In genomic region chr11:35507781-35508390, GRCm38 (mm10) we compare ENCODE assay signal across 19 mouse cellular contexts.
DNase-seq lines count a peak whose midpoint lies in the region; ATAC-seq and TF ChIP-seq lines count a peak whose summit lies in the region.
"Had no signal": no experiment of that assay in that cellular context is flagged by ENCODE, and none has a peak within 500 bp of the region (broad histone marks: within the 10 kb centered on the region; RNA-seq: fewer than 3 reads in every experiment).

No protein-coding gene starts in this region.

- no peak overlapping the region for H3K27ac ChIP-seq in forebrain, embryonic 14.5 days (ENCODE audit: low read depth, low read length)
- H3K27ac ChIP-seq in forebrain, embryonic 11.5 days (ENCODE audit: low read depth, low read length) = no peak overlapping the region
- H3K27ac ChIP-seq in midbrain, embryonic 10.5 days (replicated peaks) = peak overlapping the region; percentile 90
- H3K27ac ChIP-seq in midbrain, postnatal 0 days (ENCODE audit: low read depth, low read length) = no peak overlapping the region
- peak overlapping the region; percentile 52; the same call in 1 of the 2 replicates for H3K27ac ChIP-seq in limb, embryonic 13.5 days
- no peak overlapping the region for H3K27ac ChIP-seq in thymus, adult 2 months (ENCODE audit: control insufficient read depth, insufficient read depth, low read length)
- H3K27ac ChIP-seq: forebrain, embryonic 15.5 days; gastrocnemius, adult 2 months; heart, adult 2 months; kidney, postnatal 0 days; left cerebral cortex, adult 2 months; liver, embryonic 12.5 days had no signal

- TF ChIP-seq CTCF in midbrain, postnatal 0 days (IDR thresholded peaks at IDR 0.05) = no peak
- no peak for TF ChIP-seq CTCF in thymus, adult 2 months (IDR thresholded peaks at IDR 0.05; ENCODE audit: borderline replicate concordance, control insufficient read depth, extremely low read depth, insufficient read depth, low read length, poor library complexity)

- peak; percentile 29; the same call in 1 of the 2 replicates for ATAC-seq in forebrain, embryonic 14.5 days
- ATAC-seq in forebrain, embryonic 11.5 days (replicated peaks; ENCODE audit: low FRiP score) = no peak
- ATAC-seq in midbrain, postnatal 0 days (ENCODE audit: low FRiP score) = no peak
- peak; percentile 29; the same call in 1 of the 2 replicates for ATAC-seq in limb, embryonic 13.5 days (ENCODE audit: low FRiP score, low read depth)
- ATAC-seq: forebrain, embryonic 15.5 days; intestine, postnatal 0 days; liver, embryonic 12.5 days; Patski had no signal

- H3K36me3 ChIP-seq in forebrain, embryonic 14.5 days (ENCODE audit: control insufficient read depth, insufficient read depth, low read length) = no peaks in the 10 kb centered on the region
- no peaks in the 10 kb centered on the region for H3K36me3 ChIP-seq in forebrain, embryonic 11.5 days (ENCODE audit: control insufficient read depth, insufficient read depth, low read length)
- no peaks in the 10 kb centered on the region for H3K36me3 ChIP-seq in midbrain, embryonic 10.5 days
- no peaks in the 10 kb centered on the region for H3K36me3 ChIP-seq in midbrain, postnatal 0 days (ENCODE audit: insufficient read depth, low read length)
- no peaks in the 10 kb centered on the region for H3K36me3 ChIP-seq in limb, embryonic 13.5 days
- H3K36me3 ChIP-seq in thymus, adult 2 months (ENCODE audit: control insufficient read depth, insufficient read depth, low read length) = no peaks in the 10 kb centered on the region
- H3K36me3 ChIP-seq: forebrain, embryonic 15.5 days; liver, embryonic 12.5 days had no signal

- no peak for DNase-seq in forebrain, embryonic 14.5 days (ENCODE audit: low spot score)
- DNase-seq in forebrain, embryonic 11.5 days (ENCODE audit: low spot score) = no peak
- peak; percentile 48 for DNase-seq in midbrain, embryonic 10.5 days (ENCODE audit: low spot score)
- DNase-seq in midbrain, postnatal 0 days (ENCODE audit: low spot score) = no peak
- peak; percentile 50 for DNase-seq in embryo, embryonic 11 days
- no peak for DNase-seq in thymus, adult 2 months
- DNase-seq in testis, postnatal 14 days (ENCODE audit: low spot score) = no peak
- DNase-seq: adrenal gland, postnatal 36 days; cerebellum, postnatal 25 days; gastrocnemius, adult 2 months; heart, adult 2 months; thymus, postnatal 4 days had no signal

- no peak for TF ChIP-seq POLR2A in thymus, adult 2 months (IDR thresholded peaks at IDR 0.05; ENCODE audit: control insufficient read depth, extremely low read depth, insufficient read depth, low read length, poor library complexity)

- H3K27me3 ChIP-seq in forebrain, embryonic 14.5 days (replicated peaks; ENCODE audit: control insufficient read depth, insufficient read depth, low read length) = 0 out of 2 replicates have a peak, but pooled peaks cover 2% of the 10 kb centered on the region
- no peaks in the 10 kb centered on the region; the same call in 1 of the 2 replicates for H3K27me3 ChIP-seq in forebrain, embryonic 11.5 days (ENCODE audit: control insufficient read depth, insufficient read depth, low read length)
- peaks cover 35% of the 10 kb centered on the region; the same call in 1 of the 2 replicates for H3K27me3 ChIP-seq in midbrain, embryonic 10.5 days (ENCODE audit: low read depth, poor library complexity, severe bottlenecking)
- peaks cover 15% of the 10 kb centered on the region; the same call in 1 of the 2 replicates for H3K27me3 ChIP-seq in midbrain, postnatal 0 days (ENCODE audit: insufficient read depth, low read length)
- no peaks in the 10 kb centered on the region for H3K27me3 ChIP-seq in limb, embryonic 13.5 days
- H3K27me3 ChIP-seq in thymus, adult 2 months (ENCODE audit: control insufficient read depth, insufficient read depth, low read length) = no peaks in the 10 kb centered on the region

- no peak overlapping the region for H3K4me2 ChIP-seq in forebrain, embryonic 14.5 days (ENCODE audit: low read length)
- no peak overlapping the region for H3K4me2 ChIP-seq in forebrain, embryonic 11.5 days (ENCODE audit: low read depth, low read length, severe bottlenecking)
- no peak overlapping the region for H3K4me2 ChIP-seq in midbrain, postnatal 0 days (ENCODE audit: low read depth, low read length, poor library complexity, severe bottlenecking)
- 0 out of 2 replicates have a peak overlapping the region, but pooled peaks have one; percentile 7 for H3K4me2 ChIP-seq in limb, embryonic 13.5 days (replicated peaks)
- H3K4me2 ChIP-seq: forebrain, embryonic 15.5 days; liver, embryonic 12.5 days had no signal

- no peak overlapping the region for H3K4me3 ChIP-seq in forebrain, embryonic 14.5 days (ENCODE audit: low read depth, low read length)
- H3K4me3 ChIP-seq in forebrain, embryonic 11.5 days (ENCODE audit: low read depth, low read length) = no peak overlapping the region
- peak overlapping the region; percentile 44 for H3K4me3 ChIP-seq in midbrain, embryonic 10.5 days
- H3K4me3 ChIP-seq in midbrain, postnatal 0 days (ENCODE audit: low read depth, low read length) = no peak overlapping the region
- no peak overlapping the region for H3K4me3 ChIP-seq in limb, embryonic 13.5 days
- H3K4me3 ChIP-seq in thymus, adult 2 months (ENCODE audit: control insufficient read depth, insufficient read depth, low read length) = no peak overlapping the region
- H3K4me3 ChIP-seq: forebrain, embryonic 15.5 days; gastrocnemius, adult 2 months; heart, adult 2 months; left cerebral cortex, adult 2 months; liver, embryonic 12.5 days had no signal

- H3K9me3 ChIP-seq in forebrain, embryonic 14.5 days (replicated peaks; ENCODE audit: control insufficient read depth, low read length) = no peaks in the 10 kb centered on the region
- no peaks in the 10 kb centered on the region for H3K9me3 ChIP-seq in forebrain, embryonic 11.5 days (ENCODE audit: control insufficient read depth, low read length)
- no peaks in the 10 kb centered on the region for H3K9me3 ChIP-seq in midbrain, embryonic 10.5 days (replicated peaks)
- no peaks in the 10 kb centered on the region for H3K9me3 ChIP-seq in midbrain, postnatal 0 days (ENCODE audit: low read length)
- H3K9me3 ChIP-seq in limb, embryonic 13.5 days = no peaks in the 10 kb centered on the region
- H3K9me3 ChIP-seq: forebrain, embryonic 15.5 days; liver, embryonic 12.5 days had no signal

- peaks cover 16% of the 10 kb centered on the region for H3K4me1 ChIP-seq in forebrain, embryonic 14.5 days (ENCODE audit: control insufficient read depth, insufficient read depth, low read length)
- peaks cover 16% of the 10 kb centered on the region; the same call in 1 of the 2 replicates for H3K4me1 ChIP-seq in forebrain, embryonic 11.5 days (replicated peaks; ENCODE audit: control insufficient read depth, insufficient read depth, low read length)
- H3K4me1 ChIP-seq in midbrain, embryonic 10.5 days = peaks cover 100% of the 10 kb centered on the region
- H3K4me1 ChIP-seq in midbrain, postnatal 0 days (ENCODE audit: insufficient read depth, low read length) = no peaks in the 10 kb centered on the region
- H3K4me1 ChIP-seq in limb, embryonic 13.5 days = peaks cover 84% of the 10 kb centered on the region
- H3K4me1 ChIP-seq in thymus, adult 2 months (replicated peaks; ENCODE audit: control insufficient read depth, insufficient read depth, low read length) = peaks cover 5% of the 10 kb centered on the region
- H3K4me1 ChIP-seq: liver, embryonic 12.5 days had no signal

- no peak overlapping the region for H3K9ac ChIP-seq in forebrain, embryonic 14.5 days (ENCODE audit: low read length)
- no peak overlapping the region for H3K9ac ChIP-seq in forebrain, embryonic 11.5 days (ENCODE audit: low read length)
- H3K9ac ChIP-seq in midbrain, postnatal 0 days (replicated peaks; ENCODE audit: low read length, poor library complexity, severe bottlenecking) = no peak overlapping the region
- no peak overlapping the region for H3K9ac ChIP-seq in limb, embryonic 13.5 days
- H3K9ac ChIP-seq: forebrain, embryonic 15.5 days; liver, embryonic 12.5 days had no signal

- WGBS in forebrain, embryonic 14.5 days = 27% methylated on average over 9 of the region's 9 CpGs
- WGBS in forebrain, embryonic 11.5 days = 23% methylated on average over 9 of the region's 9 CpGs
- 15% methylated on average over 9 of the region's 9 CpGs for WGBS in midbrain, embryonic 10.5 days
- 35% methylated on average over 9 of the region's 9 CpGs for WGBS in midbrain, postnatal 0 days
- 36% methylated on average over 9 of the region's 9 CpGs for WGBS in limb, embryonic 13.5 days
- whole genome bisulfite sequencing in thymus, adult 2 months = 93% methylated on average over 9 of the region's 9 CpGs

Comparison
In these comparisons a context has a peak if more than half of its experiments do, and no peak if none do; other contexts are left out.
1. ATAC-seq: peak in forebrain, embryonic 14.5 days (single experiment) and limb, embryonic 13.5 days (single experiment); none in forebrain, embryonic 11.5 days (single experiment) and midbrain, postnatal 0 days (single experiment).
2. DNase-seq: peak in midbrain, embryonic 10.5 days (single experiment) and embryo, embryonic 11 days (single experiment); none in forebrain, embryonic 14.5 days (single experiment), forebrain, embryonic 11.5 days (single experiment), midbrain, postnatal 0 days (single experiment), thymus, adult 2 months (single experiment) and testis, postnatal 14 days (single experiment).
3. H3K27ac ChIP-seq: peak in midbrain, embryonic 10.5 days (single experiment) and limb, embryonic 13.5 days (single experiment); none in forebrain, embryonic 14.5 days (single experiment), forebrain, embryonic 11.5 days (single experiment), midbrain, postnatal 0 days (single experiment) and thymus, adult 2 months (single experiment).